Mouse (Mus musculus) small intestine, adult 2 months (tissue): ENCODE data around the gene Acsbg2.

Experiments used
- CTCF ChIP-seq: fragments of 200-500 bp; IDR thresholded peaks from 2 replicates; pipeline ENCODE4 v1.5.1; 2012; ENCODE audit warnings: low read depth, mild to moderate bottlenecking, control low read depth, inconsistent platforms, low read length, moderate library complexity, mixed read lengths; ENCODE audit not compliant: insufficient replicate concordance, insufficient read length; ENCODE audit errors: extremely low read depth
- POLR2A ChIP-seq: fragments of 200-500 bp; IDR thresholded peaks from 2 replicates; pipeline ENCODE4 v1.6.1; 2012; ENCODE audit warnings: low read depth, mild to moderate bottlenecking, control low read depth, inconsistent platforms, low read length, moderate library complexity

- TF ChIP-seq CTCF, result no peak
- TF ChIP-seq POLR2A, result no peak
Measured at GRCm38 (mm10) chr17:56826718-56827117, 47.5 kb downstream of the Acsbg2 start.
